Mouse (Mus musculus): ENCODE data around the gene Vmn1r188.
A peak's percentile ranks its signal among the peaks of the same experiment; 100 is the strongest.
"Not testable (repeated sequence)": the region's sequence is repeated elsewhere in the genome, so short reads cannot be mapped to it uniquely, and the experiment has no call there.

Vmn1r188 gene

GRCm38 (mm10) chr13:22049737-22050440 lies 34.4 kb upstream of the Vmn1r188 start:
- no peak for DNase-seq (ENCODE audit: low read depth, low spot score)

DNA sequence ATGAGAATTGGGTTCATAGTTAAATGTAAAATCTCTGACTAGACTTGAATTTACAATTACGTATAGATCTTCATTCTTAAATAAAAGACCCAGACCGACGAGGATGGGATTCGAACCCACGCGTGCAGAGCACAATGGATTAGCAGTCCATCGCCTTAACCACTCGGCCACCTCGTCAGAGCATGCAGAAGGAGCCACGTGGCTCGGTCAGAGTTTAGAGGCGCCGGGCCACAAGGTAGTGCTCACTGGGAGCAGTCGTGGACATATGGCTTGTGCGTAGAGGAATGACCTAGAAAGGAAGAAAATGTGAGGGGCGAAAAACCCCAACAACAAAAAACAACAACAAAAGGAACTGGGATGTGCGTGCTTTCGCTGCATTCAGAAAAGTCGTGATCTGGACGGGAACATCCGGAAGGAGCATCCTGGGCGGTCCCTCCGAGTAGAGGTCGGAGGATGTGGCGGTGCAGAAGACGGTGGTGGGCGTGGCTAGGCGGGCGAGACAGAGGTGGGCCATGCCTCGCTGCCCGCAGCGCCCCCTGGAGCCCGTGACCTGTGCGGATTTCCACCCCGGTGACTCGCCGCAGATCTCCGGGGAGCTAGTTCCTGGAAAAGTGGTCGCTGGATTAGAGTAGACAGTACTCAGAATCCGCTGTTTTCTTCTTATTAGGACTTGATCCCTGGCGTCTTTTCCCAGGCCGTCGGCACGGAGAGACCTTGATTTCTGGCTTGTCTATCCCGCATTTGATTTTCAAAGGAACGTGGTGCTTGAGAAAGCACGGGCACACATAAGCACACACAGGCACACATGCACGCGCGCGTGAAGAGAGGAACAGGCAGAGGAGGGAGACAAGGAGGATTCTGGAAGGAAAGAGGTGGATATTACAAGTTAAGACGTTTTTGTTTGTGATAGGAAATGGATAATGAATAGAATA lies 33.4 kb upstream of the Vmn1r188 start:
- DNase-seq (ENCODE audit: low read depth, low spot score): peak; percentile 73

- no peak for DNase-seq (ENCODE audit: low read depth, low spot score)
These were observed 32.7 kb upstream of the Vmn1r188 start for GRCm38 (mm10) chr13:22051523-22051859.

DNA sequence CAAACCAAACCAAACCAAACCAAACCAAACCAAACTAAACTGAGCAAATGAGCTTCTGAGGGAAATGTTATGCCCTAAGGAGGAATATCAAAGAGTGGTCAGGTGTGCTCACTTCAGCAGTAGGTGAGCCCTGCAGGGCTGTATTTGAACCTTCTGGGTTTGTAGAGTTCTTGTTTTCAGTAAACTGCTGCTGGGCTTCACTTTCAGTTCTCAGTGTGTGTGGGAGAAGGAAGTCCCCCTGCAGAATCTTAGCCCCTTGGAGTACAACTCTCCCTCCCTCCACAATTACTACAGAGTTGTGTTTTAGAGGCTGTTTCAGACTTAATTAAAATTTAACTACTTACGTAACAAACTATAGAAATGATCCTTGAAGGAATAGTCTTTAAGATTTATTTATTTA lies 30.5 kb upstream of the Vmn1r188 start:
- DNase-seq (ENCODE audit: low read depth, low spot score): no peak

DNA sequence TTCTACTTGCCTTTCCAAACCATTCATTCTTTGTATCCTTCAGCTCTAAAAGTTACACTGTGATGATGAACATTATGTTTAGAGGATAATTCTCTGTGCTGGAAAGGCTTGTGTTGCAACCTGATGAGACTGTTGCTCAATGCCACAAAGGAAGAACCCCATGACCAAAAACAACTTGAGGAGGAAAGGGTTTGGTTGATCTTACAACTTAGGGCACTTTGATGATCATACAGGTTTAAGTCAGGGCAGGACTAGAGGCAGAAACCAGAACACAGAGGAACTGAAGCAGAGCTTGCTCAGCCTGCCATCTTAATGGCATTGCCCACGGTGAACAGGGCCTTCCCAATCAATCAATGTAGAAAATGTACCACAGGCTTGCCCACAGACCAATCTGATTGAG lies 22.8 kb upstream of the Vmn1r188 start:
- DNase-seq (ENCODE audit: low read depth, low spot score): no peak

GRCm38 (mm10) chr13:22063468-22063867 lies 20.8 kb upstream of the Vmn1r188 start:
- no peak for DNase-seq (ENCODE audit: low read depth, low spot score)

DNA sequence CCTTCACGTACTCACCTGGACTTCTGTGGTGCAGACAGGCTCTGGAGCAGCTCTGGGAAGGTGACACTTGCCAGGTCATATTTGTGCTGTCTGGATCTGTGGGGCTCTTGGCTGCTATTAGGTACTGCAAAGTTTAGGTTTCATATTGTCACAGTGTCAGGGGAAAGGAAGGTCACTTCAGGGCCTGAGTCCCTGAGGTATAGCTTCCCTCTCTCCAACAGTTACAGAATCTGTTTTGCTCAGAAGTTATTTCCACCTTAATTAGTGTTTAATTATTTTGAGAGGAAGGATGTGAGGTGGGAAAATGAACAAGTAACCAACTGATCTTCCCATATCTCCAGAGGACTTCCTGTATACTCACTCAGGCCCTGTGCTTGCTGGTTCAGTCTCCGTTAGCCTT lies 21.5 kb downstream of the Vmn1r188 start, which contains the start of gene Vmn1r189:
Vmn1r189 (minus strand) TSS at position 101 of the 400 bp plus-strand sequence.
- DNase-seq (ENCODE audit: low read depth, low spot score): not testable (repeated sequence)

GRCm38 (mm10) chr13:22136495-22137293 lies 52.5 kb downstream of the Vmn1r188 start:
- DNase-seq (ENCODE audit: low read depth, low spot score): not testable (repeated sequence)
